Mouse (Mus musculus) T-helper 17 cell (primary cell): ENCODE data around the gene Fosl1.

ENCODE experiments used
- in situ Hi-C, 2 experiments: fragments of 300-600 bp; cut with MboI, MseI; formaldehyde crosslinking; loops; 1 replicate in 1 of 2; 2 replicates in 1 of 2; pipeline ENCODE4 v1.15.1; 2025; ENCODE audit warnings: high pct_unique_total_duplicates in 2 of 2

Gene Fosl1

GRCm38 (mm10) chr19:5495353-5496051 lies 48.2 kb downstream of the Fosl1 start:
- in situ Hi-C loops: loop anchor here in 1 of 2 experiments (10.0 kb wide), 1 partner anchor 1699 kb away; no protein-coding TSS in a partner anchor

- in situ Hi-C loops: loop anchor here in 1 of 2 experiments (10.0 kb wide), 1 partner anchor 1699 kb away; no protein-coding TSS in a partner anchor
Measured at GRCm38 (mm10) chr19:5496052-5496370, 48.7 kb downstream of the Fosl1 start.

GRCm38 (mm10) chr19:5500330-5500875 lies 53.1 kb downstream of the Fosl1 start:
- in situ Hi-C loops: no loop called here

GRCm38 (mm10) chr19:5503687-5504086 lies 56.3 kb downstream of the Fosl1 start, which contains the start of gene 1700020D05Rik:
TSS of gene 1700020D05Rik (minus strand) at chr19:5503787.
- in situ Hi-C loops: no loop called here
